Mouse (Mus musculus) lung, adult 2 months (tissue): ENCODE data around the gene Sap18b.

Experiments
- CTCF ChIP-seq: fragments of 200-500 bp; IDR thresholded peaks from 2 replicates; pipeline ENCODE4 v1.5.1; 2011; ENCODE audit warnings: mild to moderate bottlenecking, low read length, control low read depth; ENCODE audit not compliant: insufficient read depth
- POLR2A ChIP-seq: fragments of 200-500 bp; IDR thresholded peaks from 2 replicates; pipeline ENCODE4 v1.6.1; 2011; ENCODE audit warnings: low read depth, mild to moderate bottlenecking, control low read depth, low read length, borderline replicate concordance; ENCODE audit errors: extremely low read depth

- TF ChIP-seq CTCF (no peak), POLR2A (no peak)
These were observed 26.0 kb upstream of the Sap18b start for GRCm38 (mm10) chr8:95799117-95799516.
